37 mouse cellular contexts compared by ENCODE assay signal in genomic region chr11:82019389-82019788, GRCm38 (mm10). TPM values are rescaled to one million over a fixed set of nuclear protein-coding genes. Genes with fewer than 3 reads are reported as not detected.
"Had no signal": no experiment of that assay in that cellular context is flagged by ENCODE, and none has a peak within 500 bp of the region (broad histone marks: within the 10 kb centered on the region; RNA-seq: fewer than 3 reads in every experiment).

No protein-coding gene starts in this region.

- H3K27ac ChIP-seq: heart, adult 2 months; heart, embryonic 13.5 days; heart, embryonic 15.5 days; hindbrain, embryonic 14.5 days; kidney, embryonic 15.5 days; kidney, postnatal 0 days; layer of hippocampus, adult 2 months; left cerebral cortex, adult 2 months; limb, embryonic 10.5 days; limb, embryonic 12.5 days; liver, embryonic 13.5 days had no signal

- H3K9ac ChIP-seq: heart, embryonic 13.5 days; heart, embryonic 15.5 days; hindbrain, embryonic 14.5 days; kidney, embryonic 15.5 days; limb, embryonic 12.5 days; liver, embryonic 13.5 days had no signal

- DNase-seq: gastrocnemius, postnatal 14 days; gastrocnemius, postnatal 36 days; heart, adult 11 months; heart, adult 2 months; heart, postnatal 14 days; heart, postnatal 36 days; kidney, adult 11 months; kidney, adult 2 months; kidney, adult 9 months; kidney, postnatal 14 days; kidney, postnatal 4 days; liver, embryonic 13.5 days had no signal

- H3K27me3 ChIP-seq: heart, embryonic 13.5 days; heart, embryonic 15.5 days; kidney, embryonic 15.5 days; limb, embryonic 12.5 days; liver, embryonic 13.5 days had no signal

- H3K4me2 ChIP-seq: heart, embryonic 11.5 days; heart, embryonic 13.5 days; heart, embryonic 15.5 days; hindbrain, embryonic 14.5 days; kidney, embryonic 15.5 days; limb, embryonic 12.5 days; liver, embryonic 11.5 days; liver, embryonic 13.5 days had no signal

- ATAC-seq: hindbrain, embryonic 16.5 days; inflammation-experienced regulatory T-cells, adult 6 months; intestine, embryonic 16.5 days had no signal

- H3K9me3 ChIP-seq: heart, embryonic 13.5 days; heart, embryonic 15.5 days; kidney, embryonic 15.5 days; limb, embryonic 10.5 days; limb, embryonic 12.5 days; liver, embryonic 13.5 days had no signal

- H3K4me1 ChIP-seq: kidney, embryonic 15.5 days; limb, embryonic 10.5 days; limb, embryonic 12.5 days; liver, embryonic 13.5 days had no signal

- H3K4me3 ChIP-seq: heart, adult 2 months; heart, embryonic 13.5 days; heart, embryonic 15.5 days; kidney, embryonic 15.5 days; layer of hippocampus, adult 2 months; left cerebral cortex, adult 2 months; limb, embryonic 10.5 days; limb, embryonic 12.5 days; liver, embryonic 13.5 days had no signal

- H3K36me3 ChIP-seq: heart, embryonic 13.5 days; heart, embryonic 15.5 days; kidney, embryonic 15.5 days; limb, embryonic 10.5 days; limb, embryonic 12.5 days; liver, embryonic 13.5 days had no signal

RNA-seq across cellular contexts. Expression of gene Ccl2, which starts 16.0 kb away (rescaled TPM):
- total RNA-seq: gastrocnemius, postnatal 36 days; layer of hippocampus, adult 2 months; layer of hippocampus, postnatal 10 days; layer of hippocampus, postnatal 25 days; left cerebral cortex, adult 2 months; left cerebral cortex, postnatal 14 days; left cerebral cortex, postnatal 36 days had no signal
- polyA plus RNA-seq: inflammation-experienced regulatory T-cells, adult 6 months; limb, embryonic 10.5 days had no signal

RNA-seq across cellular contexts. Expression of gene Gm17268, which starts 19.0 kb away (rescaled TPM):
- total RNA-seq: gastrocnemius, adult 18-20 months; gastrocnemius, adult 8-10 months; gastrocnemius, postnatal 14 days; gastrocnemius, postnatal 36 days; heart, adult 2 months; heart, postnatal 14 days; heart, postnatal 36 days; hematopoietic stem cell, adult 5-6 weeks; layer of hippocampus, adult 2 months; layer of hippocampus, postnatal 10 days; layer of hippocampus, postnatal 25 days; left cerebral cortex, adult 2 months; left cerebral cortex, postnatal 14 days; left cerebral cortex, postnatal 36 days had no signal
- polyA plus RNA-seq: gonadal fat pad, adult 2 months; heart, adult 2 months; heart, embryonic 11.5 days; heart, embryonic 13.5 days; heart, embryonic 15.5 days; heart, postnatal 0 days; hindbrain, embryonic 11.5 days; hindbrain, embryonic 14.5 days; hindbrain, embryonic 16.5 days; inflammation-experienced regulatory T-cells, adult 6 months; intestine, embryonic 16.5 days; kidney, adult 2 months; kidney, embryonic 15.5 days; kidney, postnatal 0 days; limb, embryonic 10.5 days; limb, embryonic 12.5 days; limb, embryonic 14.5 days; liver, embryonic 11.5 days; liver, embryonic 13.5 days had no signal

RNA-seq across cellular contexts. Expression of gene Ccl7, which starts 26.1 kb away (rescaled TPM):
- total RNA-seq: gastrocnemius, postnatal 36 days; hematopoietic stem cell, adult 5-6 weeks; layer of hippocampus, adult 2 months; layer of hippocampus, postnatal 25 days; left cerebral cortex, adult 2 months had no signal
- polyA plus RNA-seq: hindbrain, embryonic 11.5 days; inflammation-experienced regulatory T-cells, adult 6 months; limb, embryonic 10.5 days; limb, embryonic 12.5 days had no signal

RNA-seq across cellular contexts. Expression of gene Ccl11, which starts 38.2 kb away (rescaled TPM):
- total RNA-seq: hematopoietic stem cell, adult 5-6 weeks had no signal
- polyA plus RNA-seq: heart, embryonic 11.5 days; hindbrain, embryonic 11.5 days; inflammation-experienced regulatory T-cells, adult 6 months; limb, embryonic 10.5 days; limb, embryonic 12.5 days; liver, embryonic 11.5 days had no signal

RNA-seq across cellular contexts. Expression of gene Asic2, which starts 51.1 kb away (rescaled TPM):
- total RNA-seq: heart, adult 2 months; heart, postnatal 14 days; heart, postnatal 36 days; hematopoietic stem cell, adult 5-6 weeks had no signal
- polyA plus RNA-seq: heart, adult 2 months; heart, embryonic 15.5 days; heart, postnatal 0 days; inflammation-experienced regulatory T-cells, adult 6 months; liver, embryonic 13.5 days had no signal
